Mouse (Mus musculus) cerebral cortex, adult 2 months (tissue): Measurements from ENCODE around the gene Unc93a2.

Experiments used
- WGBS: fragments of 180-500 bp; shearing (Covaris S2); methylation state at CpG from one replicate; pipeline ENCODE4 v1.1.7; 2018; 5-methylcytosine and 5-hydroxymethylcytosine counted together

Unc93a2 gene

DNA sequence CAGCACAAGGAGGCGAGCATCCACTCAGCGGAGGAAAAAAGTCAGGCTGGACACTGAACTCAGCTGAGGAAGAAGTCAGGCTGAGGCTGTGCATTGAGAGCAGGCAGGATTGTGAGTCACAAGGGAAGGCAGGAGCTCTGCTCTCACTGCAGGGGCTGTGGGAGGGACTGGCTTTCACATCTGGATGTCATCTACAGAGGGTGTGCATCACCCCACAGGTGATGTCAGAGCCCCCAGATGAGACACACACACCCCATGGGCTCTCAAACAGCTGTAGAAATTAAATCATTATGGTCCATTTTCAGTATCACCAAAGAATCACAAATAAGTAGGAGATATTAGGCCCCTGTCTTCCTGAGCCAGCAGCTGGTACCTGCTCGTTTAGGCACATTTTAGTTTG, at the start of gene Unc93a2:
Gene Unc93a2 (minus strand): TSS at position 101 of the 400 bp plus-strand sequence.
- 86% methylated on average over 3 of the region's 3 CpGs for WGBS

DNA sequence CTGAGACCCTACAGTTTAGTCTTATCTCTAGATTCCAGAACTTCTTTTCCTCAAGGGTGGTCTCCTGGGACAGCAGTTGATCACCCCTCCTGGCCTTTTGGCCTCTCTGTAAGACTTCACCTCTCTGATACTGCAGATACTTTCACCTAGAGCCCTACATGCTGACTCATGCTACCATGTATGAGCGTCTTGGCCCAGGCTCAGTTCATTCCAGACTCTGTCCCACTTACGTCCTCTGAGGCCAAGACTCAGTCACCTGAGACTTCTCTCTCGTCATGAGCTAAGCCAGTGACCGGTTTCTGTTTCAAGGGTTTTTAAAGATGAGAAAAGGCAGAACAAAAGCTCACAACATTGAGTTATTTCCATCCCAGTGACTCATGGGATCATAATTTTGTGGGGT, 48.9 kb upstream of the Unc93a2 start:
- WGBS = 92% methylated on average over 4 of the region's 4 CpGs

DNA sequence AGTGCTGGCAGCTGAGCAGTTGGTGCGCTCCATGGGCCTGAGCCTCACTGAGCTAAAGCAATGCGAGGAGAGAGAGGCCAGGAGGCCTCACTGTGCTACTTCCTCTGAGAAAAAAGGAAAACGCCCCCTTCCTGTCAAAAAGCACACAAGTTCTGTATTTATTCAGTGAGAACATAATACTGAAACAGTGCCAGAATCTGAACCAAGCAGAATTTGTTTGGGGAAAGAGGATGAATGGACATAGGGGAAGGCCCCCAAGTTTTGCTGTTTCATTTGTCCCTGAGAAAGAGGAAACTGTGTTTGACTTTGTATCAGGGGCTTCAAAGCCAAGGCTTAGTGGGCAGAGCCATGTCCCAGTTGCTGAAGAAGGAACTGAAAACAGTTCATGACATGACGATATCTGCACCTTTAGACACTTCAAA, 45.0 kb upstream of the Unc93a2 start:
- WGBS = 48% methylated on average over 4 of the region's 4 CpGs

DNA sequence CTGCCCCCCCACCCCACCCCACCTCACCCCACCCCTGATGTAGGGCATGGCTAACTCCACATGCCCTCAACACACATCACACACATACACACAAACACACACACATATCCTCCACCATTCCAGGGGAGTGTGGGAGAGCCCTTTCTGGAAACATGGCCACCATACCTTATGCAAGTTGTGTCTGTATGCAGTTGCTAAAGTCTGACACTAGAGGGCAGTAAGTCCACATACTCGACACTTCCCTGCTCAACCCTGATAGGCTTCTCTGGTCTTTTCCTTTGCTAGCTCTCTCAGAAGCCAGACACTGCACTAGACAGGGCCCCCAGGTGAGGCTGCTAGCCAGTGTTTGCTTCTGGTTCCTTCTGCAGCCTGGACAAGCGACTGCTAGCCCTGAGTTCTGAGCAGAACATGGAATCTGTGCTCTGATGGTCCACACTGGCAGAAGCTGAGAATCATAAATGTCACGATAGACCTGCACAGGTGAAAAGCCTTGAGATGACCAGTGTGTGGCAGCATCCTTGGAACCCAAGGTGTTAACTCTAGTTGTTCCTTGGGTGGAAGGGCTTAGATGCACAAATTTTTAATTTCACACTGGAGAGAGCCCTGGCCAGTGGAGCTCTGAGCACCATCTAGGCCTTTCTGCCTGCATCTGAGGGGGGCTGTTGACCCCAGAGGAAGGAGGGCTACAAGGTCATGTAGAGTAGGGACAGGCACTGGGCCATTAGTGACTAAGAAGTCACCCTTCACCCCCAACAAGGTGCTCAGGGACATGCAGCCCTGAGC, 35.1 kb upstream of the Unc93a2 start:
- WGBS = 38% methylated on average over 3 of the region's 3 CpGs

DNA sequence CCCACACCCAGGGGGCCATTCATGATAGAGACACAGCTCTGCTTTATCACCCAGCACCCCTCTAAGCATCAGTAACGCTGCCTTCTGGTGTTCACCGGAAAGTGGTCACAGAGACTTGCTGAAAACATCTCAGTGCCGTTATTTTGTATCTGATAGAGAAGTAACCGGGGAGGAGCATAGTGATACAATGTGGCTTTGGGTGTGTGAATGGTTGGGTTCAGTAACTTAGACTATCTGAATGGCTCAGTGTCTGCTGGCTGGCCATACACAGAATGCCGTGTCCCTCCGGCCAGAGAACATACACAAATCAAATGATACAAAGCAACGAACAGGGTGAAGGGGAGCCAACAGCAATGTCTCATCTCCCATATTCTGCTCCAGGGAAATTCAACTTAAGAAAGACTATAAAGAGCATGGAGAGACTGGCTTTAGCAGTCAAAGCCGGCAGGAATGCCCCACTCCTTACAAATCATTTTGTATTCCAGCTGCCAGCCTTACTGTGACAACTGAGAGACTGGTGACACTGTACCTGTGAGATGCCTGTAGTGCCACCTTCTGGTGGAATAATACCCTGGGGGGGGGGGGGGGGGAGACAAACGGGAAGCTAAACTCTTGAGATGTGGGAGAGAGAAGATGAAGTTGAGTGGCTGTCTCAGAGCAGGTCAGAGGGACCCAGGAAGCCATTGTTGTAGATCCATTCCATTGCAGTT, 29.5 kb upstream of the Unc93a2 start:
- WGBS = 68% methylated on average over 8 of the region's 9 CpGs

DNA sequence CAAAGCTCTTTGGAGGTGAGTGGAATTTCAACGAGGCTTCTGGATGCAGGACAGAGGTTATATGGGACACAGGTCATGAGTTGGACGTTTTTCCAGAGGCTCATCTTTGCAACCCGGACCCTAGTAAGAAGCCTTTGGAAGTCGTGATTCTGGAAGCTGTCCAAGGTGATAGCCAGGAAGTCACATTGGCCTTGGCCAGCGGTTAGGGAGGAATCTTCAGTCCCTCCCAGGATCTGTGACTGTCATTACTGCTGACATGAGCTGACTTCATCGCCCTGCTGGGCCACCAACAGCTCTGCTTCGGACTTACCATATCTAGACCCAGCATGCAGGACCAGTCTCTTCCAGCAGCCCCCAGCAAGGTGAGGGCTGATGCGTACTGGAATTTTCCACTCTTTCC, 28.1 kb upstream of the Unc93a2 start:
- WGBS = 81% methylated on average over 8 of the region's 8 CpGs

DNA sequence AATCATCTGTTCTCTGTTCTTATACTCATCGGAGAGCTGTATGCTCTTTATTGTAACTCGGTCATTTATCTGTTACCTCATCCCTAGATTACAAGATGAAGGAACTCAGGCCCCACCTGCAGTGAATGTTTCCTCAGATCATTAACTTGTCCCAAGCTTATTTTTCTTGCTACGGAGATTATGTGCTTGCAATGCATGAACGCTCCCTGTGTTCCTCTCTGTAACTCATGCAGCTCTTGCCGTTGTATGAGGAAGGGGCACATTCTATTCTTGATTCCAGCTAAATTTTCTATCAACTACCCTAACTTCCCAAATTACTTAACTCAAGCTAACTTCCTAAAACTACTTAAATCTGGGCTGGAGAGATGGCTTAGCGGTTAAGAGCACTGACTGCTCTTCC, 14.5 kb upstream of the Unc93a2 start:
- 85% methylated on average over 6 of the region's 6 CpGs for WGBS

DNA sequence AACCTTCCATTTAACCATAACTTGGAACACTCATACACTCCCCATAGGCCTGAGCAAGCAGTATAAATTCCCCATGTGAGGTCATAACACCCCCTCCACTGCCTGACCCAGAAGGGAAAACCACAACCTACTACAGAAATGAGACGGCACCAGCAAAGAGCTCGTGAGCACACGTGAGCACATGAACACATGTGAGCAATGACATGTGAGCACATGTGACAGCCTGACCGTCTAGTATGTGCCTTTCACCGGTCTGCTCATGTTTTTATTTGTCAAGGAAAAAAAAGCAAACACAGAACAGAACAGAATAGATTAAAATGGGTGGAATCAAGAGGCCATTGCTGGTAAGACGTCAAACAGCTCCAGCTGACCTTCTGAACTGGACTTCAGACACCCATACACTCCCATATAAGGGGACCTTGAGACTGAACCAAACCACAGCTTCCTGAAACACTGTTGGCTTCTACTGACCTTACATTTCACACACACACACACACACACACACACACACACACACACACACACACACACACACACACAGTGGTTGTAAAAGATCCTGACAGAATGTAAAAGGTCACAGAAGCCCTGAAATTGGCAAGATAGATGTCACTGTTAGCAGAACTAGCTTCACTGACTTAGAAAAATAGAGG, 13.1 kb upstream of the Unc93a2 start:
- WGBS = 84% methylated on average over 6 of the region's 6 CpGs

DNA sequence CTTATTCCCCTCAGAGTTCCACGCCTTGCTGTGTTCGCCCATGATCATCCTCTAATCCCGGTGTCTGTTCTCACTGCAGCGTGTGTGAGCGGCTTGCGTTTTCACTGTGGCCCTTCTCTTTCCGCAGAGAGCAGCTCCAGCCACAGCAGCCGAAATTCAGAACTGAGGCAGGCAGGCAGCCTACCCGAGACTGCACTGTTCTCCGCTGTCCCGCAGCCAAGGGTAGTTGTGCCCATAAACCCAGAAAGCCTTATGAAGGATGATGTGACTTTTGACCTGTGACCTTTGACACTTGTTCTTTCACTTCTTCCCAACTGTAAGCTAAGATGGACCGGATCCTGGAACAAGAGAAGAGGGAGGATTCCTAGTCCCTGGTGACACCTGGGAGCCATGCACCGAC, 11.8 kb upstream of the Unc93a2 start:
- WGBS = 95% methylated on average over 13 of the region's 13 CpGs

DNA sequence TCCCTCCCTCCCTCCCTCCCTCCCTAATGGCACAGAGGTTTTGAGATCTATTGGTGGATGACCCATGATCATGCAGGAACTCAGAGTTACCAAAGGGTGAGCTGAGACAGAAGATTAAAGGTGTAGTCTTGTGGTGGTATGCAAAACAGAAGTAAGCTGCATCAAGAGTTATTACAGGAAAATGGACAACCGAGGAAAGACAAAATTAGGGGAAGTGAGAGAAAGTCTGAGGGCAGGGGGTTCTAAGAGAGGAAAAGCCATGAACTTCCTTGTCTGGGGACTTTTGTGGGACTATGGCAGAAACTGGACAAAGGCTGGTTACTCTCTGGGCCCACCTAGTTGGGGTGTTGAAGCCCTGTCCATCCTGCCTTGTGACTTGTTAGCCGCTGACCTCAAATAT, 11.0 kb upstream of the Unc93a2 start:
- no CpG with 5 or more reads among the region's 2 CpGs for WGBS

DNA sequence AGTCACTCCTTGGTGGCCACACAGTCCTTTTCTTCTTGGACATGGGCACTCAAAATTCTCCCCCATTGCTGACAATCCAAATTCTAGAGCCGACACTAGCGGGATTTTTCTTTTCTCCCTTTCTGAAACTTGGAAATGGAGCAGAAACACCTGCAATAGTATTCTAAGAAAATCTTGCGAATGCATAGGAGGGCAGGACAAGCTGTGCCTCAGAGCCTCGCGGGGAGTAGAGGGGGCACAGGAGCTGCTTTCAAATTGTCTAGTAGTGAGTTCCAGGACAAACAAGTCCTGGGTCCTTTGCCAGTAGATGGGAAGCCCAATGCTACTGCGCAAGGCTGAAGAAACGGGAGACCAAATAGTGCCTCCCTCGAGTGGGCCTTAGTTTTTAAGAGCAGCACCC, 10.4 kb upstream of the Unc93a2 start:
- 79% methylated on average over 8 of the region's 8 CpGs for WGBS

DNA sequence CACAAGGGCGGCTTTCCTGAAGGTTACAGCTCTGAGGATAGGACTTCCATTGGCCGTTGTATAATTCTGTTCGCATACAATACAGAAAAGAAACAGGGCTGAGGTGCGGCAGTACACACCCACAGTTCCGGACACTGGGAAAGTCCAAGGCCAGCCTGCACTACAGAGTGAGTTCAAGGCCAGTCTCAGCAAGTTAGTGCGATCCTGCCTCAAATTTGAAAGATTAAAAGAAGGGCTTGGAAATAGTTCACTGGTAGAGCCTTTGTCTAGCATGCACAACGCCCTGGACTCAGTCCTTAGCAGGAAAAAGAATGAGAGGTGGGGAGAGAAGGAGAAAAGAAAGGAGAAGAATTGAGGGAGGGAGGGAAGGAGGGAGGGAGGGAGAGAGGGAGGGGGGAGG, 9.9 kb upstream of the Unc93a2 start:
- 94% methylated on average over 7 of the region's 7 CpGs for WGBS

DNA sequence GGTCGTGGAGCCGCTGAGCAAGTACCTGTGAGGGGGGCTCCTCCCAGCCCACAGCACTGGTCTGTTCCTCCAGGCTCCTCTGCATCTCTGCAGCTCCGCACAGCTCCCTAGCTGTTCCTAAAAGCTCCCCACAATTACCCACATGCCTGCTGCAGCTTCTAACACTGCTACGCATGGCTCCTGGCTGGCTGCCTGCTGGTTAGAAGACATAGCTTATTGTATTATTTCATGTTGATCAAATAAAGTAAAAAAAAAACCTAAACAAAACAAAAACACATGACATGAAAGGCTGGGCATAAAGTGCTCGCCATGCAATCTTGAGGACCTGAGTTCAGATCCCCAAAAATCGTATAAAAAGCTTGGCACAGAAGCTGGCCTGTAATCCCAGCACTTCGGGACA, 4.6 kb upstream of the Unc93a2 start:
- 74% methylated on average over 7 of the region's 7 CpGs for WGBS

DNA sequence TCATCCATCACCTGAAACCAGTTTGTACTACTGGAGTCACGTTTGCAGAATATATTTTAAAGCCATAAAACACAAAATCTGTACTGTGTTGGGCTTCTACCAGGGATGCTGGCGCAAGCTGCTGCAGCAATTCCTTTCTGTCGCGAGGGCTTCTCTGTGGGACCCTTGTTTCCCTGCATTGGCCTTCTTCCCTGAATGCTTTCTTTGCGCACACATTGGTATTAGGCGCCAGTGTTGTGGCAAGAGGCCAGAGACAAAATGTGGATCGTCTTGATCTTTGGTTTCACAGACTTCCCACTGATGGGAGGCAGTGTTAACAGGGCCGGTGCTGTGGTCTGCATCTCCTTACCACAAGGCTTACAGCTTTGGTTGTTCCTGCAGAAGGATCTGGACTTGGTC, 3.7 kb upstream of the Unc93a2 start:
- WGBS = 69% methylated on average over 8 of the region's 8 CpGs

DNA sequence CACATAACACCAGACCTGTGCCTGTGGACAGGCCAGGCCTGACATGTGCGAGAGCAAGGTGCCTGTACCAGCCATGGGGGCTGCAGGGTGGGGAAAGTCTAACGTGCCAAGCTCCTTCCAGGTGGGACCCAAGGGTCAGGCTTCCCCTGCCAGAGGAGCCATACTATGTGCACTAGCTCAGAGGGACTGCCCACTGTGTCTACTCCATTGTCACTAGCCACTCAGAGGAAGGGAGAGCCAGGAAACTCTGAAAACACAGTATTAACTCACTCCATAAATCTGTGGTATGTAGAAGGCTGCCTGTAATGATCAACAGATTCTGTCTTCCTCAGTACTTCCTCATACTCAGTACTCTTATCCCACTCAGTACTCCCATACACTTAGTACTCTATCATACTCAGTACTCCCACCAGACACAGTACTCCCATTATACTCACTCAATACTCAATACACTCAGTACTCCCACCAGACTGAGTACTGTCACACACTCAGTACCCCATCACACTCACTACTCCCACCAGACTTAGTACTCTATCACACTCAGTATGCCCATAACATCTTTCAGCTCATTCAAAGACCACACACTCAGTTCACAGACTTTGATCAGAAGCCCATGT, 3.2 kb upstream of the Unc93a2 start:
- no CpG with 5 or more reads among the region's 2 CpGs for WGBS

DNA sequence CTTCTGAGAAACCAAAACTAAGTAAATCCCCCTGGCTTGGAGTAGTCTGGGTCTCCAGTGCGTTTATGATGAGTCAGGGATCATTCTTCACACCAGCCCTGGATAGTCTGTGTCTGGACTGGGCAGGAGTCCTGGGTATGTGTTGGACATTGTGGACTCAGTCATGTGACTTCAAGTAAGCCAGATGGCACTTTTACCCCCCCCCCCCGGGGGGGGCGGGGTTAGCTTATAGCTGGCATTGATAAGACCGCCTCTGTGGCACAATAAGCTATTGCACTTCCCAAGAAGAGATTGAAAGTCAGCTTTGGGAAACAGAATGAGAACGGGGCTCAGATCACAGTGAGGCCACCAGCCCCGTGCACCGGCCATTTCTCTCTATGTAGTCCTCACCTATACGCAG, 752 bp upstream of the Unc93a2 start:
- 71% methylated on average over 8 of the region's 8 CpGs for WGBS

DNA sequence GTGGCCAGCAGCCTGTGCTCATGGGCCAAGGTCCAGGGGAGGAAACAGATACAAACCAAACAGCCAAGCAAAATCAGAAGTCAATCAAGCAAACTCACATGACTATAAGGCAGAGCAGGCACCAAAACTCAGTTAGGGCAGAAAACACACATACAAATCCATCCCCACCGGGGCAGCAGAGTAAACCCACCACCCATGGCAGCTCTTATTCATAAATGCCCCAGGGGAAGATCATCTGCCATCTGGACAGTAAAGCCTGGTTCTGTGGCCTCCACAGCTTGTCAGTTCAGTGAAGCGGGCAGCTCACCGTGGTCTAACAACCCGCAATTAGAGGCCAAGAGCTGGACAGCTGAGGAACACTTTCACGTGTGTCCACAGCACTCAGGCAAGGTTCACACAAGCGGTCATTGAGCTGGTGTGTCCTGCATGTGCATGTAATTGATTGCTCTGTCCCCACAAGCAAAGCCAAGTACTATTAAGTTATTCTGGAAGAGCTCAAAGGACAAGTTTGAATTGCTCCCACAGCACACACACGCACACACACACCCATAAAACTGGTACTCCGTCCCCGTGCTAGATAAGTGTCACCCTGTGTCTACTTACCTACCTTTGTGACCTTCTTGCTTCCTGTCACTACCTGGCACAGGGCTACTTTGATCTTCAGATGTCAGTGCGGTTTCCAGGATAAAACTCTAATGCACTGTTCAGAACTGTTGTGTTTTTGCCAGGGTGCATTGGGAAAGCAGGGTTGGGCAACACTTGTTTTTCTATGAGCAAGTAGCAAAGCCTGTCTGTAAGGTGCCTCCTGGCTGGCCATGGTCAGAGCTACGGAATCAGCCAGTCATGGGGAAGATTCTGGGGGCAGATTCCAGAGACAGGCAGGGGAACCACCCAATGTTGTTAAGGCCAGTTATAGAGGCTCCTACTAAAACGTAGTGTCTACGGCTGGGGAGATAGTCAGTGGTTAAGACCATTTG, 1.8 kb downstream of the Unc93a2 start:
- WGBS = 89% methylated on average over 12 of the region's 13 CpGs

DNA sequence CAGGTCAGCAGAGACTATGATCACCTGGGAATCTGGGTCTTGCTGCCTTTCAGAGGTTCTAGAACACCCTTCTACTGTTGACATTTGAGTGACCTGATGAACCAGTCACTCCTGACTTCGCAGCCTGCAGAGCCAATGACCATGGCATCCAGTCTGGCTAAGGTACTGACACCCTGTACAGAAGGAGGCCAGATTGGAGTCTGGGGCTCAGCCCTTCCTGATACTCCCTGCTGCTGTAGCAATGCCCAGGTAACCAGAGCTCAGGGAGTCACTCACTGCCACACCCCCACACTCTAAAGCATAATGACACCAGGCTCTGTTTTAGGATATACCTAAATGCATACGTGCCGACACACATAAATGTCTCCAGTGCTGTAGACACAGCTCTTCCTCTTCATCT, 2.6 kb downstream of the Unc93a2 start:
- WGBS = 96% methylated on average over 1 of the region's 3 CpGs

DNA sequence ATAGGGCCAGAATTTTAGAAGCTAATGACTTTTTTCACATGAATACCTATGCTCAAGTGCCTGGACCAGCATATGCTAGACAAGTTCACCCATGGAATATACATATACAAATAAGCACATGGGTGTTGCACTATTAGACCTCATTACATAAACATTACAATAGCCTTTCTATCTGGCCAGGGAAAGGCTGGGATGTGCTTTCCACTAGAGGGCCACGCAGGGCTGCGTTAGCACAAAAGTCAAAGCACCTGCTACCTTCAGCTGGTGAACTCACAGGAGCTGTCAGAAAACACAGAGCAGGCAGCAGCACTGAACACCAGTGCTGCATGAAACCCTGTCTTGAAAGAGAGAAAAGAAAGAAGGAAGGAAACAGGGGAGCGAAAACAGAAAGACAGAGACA, 7.4 kb downstream of the Unc93a2 start:
- WGBS = 60% methylated on average over 3 of the region's 3 CpGs

DNA sequence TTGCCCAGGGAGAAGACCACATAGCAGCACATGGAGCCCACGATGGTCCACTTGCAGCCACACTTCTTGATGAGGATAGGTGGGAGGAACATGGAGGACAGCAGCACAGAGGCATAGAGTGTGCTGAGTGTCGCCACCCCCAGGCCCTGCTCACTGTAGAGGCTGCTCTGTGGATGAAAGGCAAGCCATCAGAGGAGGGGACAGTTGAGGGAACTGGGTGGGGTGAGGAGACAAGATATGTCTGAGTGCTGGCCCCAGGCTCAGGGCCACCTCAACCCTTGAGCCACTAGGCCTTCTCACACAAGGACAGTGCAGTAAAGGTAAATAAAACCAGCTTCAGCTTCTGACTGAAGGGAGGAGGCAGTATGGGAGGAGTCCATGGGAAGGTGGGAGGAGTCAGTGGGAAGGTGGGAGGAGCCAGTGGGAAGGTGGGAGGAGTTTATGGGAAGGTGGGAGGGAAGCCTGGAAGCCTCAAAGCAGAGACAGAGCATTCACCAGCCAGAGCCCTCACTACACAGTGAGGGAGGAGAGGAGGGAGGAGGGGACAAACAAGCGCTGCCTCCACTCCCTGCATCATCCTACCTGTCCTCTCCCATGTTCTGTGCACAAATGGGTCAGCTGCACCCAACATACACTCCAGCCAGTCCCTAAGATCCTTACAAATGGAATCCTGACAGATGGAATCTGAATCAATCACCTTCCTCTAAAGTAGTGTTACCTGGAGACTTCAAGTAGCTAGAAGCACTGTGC, 8.1 kb downstream of the Unc93a2 start:
- WGBS = 100% methylated on average over 1 of the region's 3 CpGs

DNA sequence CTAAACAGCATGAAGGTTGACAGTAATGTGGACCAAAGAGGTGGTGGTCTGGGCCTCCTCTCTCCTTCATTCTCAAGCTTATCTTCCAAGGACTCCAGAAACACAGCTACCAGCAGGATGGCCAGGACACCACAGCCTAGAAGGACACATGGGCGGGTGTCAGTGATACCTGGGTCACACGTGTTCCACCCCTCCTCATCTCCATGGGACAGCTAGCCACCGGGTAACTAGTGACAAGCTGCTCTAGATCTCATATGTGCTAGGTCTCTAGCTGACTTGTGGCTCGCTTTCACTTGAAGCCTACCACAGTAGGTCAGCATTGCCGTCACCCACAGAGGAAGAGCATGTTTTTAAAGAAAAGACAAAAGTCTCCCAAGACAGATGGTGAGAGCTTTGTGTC, 13.4 kb downstream of the Unc93a2 start, which contains the start of gene Gm49630:
Gene Gm49630 (minus strand): TSS at position 101 of the 400 bp plus-strand sequence.
- WGBS = 75% methylated on average over 2 of the region's 5 CpGs
